Mouse (Mus musculus): ENCODE measurements around the gene Styxl1. TPM values are rescaled to one million over a fixed set of nuclear protein-coding genes. Genes with fewer than 3 reads are reported as not detected.

Gene Styxl1
- polyA plus RNA-seq, 1 experiment from 2014 or later, result 0.29 TPM

GRCm38 (mm10) chr5:135707039-135707438 is 71.1 kb downstream of the Styxl1 start:
- H3K9ac ChIP-seq (ENCODE audit: low read depth, low read length), result no peak overlapping the region
- no peak for ATAC-seq (replicated peaks; ENCODE audit: low FRiP score)
- WGBS, result 94% methylated on average over 13 of the region's 13 CpGs
- H3K36me3 ChIP-seq (ENCODE audit: control insufficient read depth, insufficient read depth, low read length), result peaks cover 15% of the 10 kb centered on the region
- no peak for DNase-seq (ENCODE audit: low spot score)
- H3K4me3 ChIP-seq (ENCODE audit: low read depth, low read length), result no peak overlapping the region
- H3K4me2 ChIP-seq, result no peak overlapping the region
- H3K27ac ChIP-seq (ENCODE audit: low read depth, low read length), result no peak overlapping the region
- peaks cover 27% of the 10 kb centered on the region for H3K4me1 ChIP-seq (replicated peaks; ENCODE audit: control insufficient read depth, insufficient read depth, low read length)
- no peaks in the 10 kb centered on the region for H3K27me3 ChIP-seq (replicated peaks; ENCODE audit: control insufficient read depth, insufficient read depth, low read length)
- H3K9me3 ChIP-seq (ENCODE audit: control insufficient read depth, low read length), result no peaks in the 10 kb centered on the region

DNA sequence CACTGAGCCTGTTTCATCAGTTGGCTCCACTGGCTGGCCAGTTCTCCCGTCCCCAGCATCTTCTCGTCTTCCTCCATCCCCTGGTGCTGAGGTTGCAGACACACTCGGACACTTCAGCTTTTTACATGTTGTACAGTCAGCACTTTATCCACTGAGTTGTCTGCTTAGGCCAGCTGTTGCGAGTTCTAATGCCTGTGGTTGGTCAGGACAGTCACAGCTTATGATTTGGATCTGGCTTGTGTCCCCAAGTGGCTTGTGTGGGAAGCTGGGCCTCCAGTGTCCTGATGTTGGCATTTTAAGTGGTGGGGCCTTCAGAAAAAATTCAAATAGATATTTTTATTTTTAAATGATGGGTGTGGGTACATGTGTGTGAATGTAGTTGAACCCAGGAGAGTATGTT is 72.8 kb downstream of the Styxl1 start:
- Histone ChIP-seq H3K27ac (ENCODE audit: low read depth, low read length) (no peak overlapping the region), H3K27me3 (replicated peaks; ENCODE audit: control insufficient read depth, insufficient read depth, low read length) (no peaks in the 10 kb centered on the region), H3K36me3 (ENCODE audit: control insufficient read depth, insufficient read depth, low read length) (peaks cover 15% of the 10 kb centered on the region), H3K9me3 (ENCODE audit: control insufficient read depth, low read length) (no peaks in the 10 kb centered on the region), H3K4me3 (ENCODE audit: low read depth, low read length) (no peak overlapping the region), H3K9ac (ENCODE audit: low read depth, low read length) (no peak overlapping the region), H3K4me2 (no peak overlapping the region), H3K4me1 (replicated peaks; ENCODE audit: control insufficient read depth, insufficient read depth, low read length) (peaks cover 12% of the 10 kb centered on the region)
- ATAC-seq (replicated peaks; ENCODE audit: low FRiP score) (no peak), DNase-seq (ENCODE audit: low spot score) (no peak)
- 86% methylated on average over 4 of the region's 4 CpGs for WGBS

- ATAC-seq (replicated peaks; ENCODE audit: low FRiP score) (no peak), DNase-seq (ENCODE audit: low spot score) (no peak)
- Histone ChIP-seq H3K4me1 (replicated peaks; ENCODE audit: control insufficient read depth, insufficient read depth, low read length) (peaks cover 9% of the 10 kb centered on the region), H3K9ac (ENCODE audit: low read depth, low read length) (no peak overlapping the region), H3K4me2 (no peak overlapping the region), H3K27ac (ENCODE audit: low read depth, low read length) (no peak overlapping the region), H3K4me3 (ENCODE audit: low read depth, low read length) (no peak overlapping the region), H3K27me3 (replicated peaks; ENCODE audit: control insufficient read depth, insufficient read depth, low read length) (no peaks in the 10 kb centered on the region), H3K36me3 (ENCODE audit: control insufficient read depth, insufficient read depth, low read length) (peaks cover 10% of the 10 kb centered on the region; the same call in 1 of the 2 replicates), H3K9me3 (ENCODE audit: control insufficient read depth, low read length) (no peaks in the 10 kb centered on the region)
- WGBS, result 87% methylated on average over 7 of the region's 7 CpGs
These were observed 74.8 kb downstream of the Styxl1 start for GRCm38 (mm10) chr5:135703431-135703830.

- no peaks in the 10 kb centered on the region for H3K9me3 ChIP-seq (ENCODE audit: control insufficient read depth, low read length)
- no peaks in the 10 kb centered on the region for H3K27me3 ChIP-seq (replicated peaks; ENCODE audit: control insufficient read depth, insufficient read depth, low read length)
- no peak for DNase-seq (ENCODE audit: low spot score)
- WGBS, result 40% methylated on average over 15 of the region's 15 CpGs
- no peak overlapping the region for H3K4me3 ChIP-seq (ENCODE audit: low read depth, low read length)
- H3K4me2 ChIP-seq, result peak overlapping the region; percentile 7; the same call in 1 of the 2 replicates
- 0 out of 2 replicates have a peak, but pooled peaks have one; percentile 39 for ATAC-seq (replicated peaks; ENCODE audit: low FRiP score)
- H3K4me1 ChIP-seq (replicated peaks; ENCODE audit: control insufficient read depth, insufficient read depth, low read length), result peaks cover 5% of the 10 kb centered on the region
- H3K27ac ChIP-seq (ENCODE audit: low read depth, low read length), result no peak overlapping the region
- H3K9ac ChIP-seq (ENCODE audit: low read depth, low read length), result no peak overlapping the region
- peaks cover 10% of the 10 kb centered on the region; the same call in 1 of the 2 replicates for H3K36me3 ChIP-seq (ENCODE audit: control insufficient read depth, insufficient read depth, low read length)
These were observed 75.4 kb downstream of the Styxl1 start for GRCm38 (mm10) chr5:135702682-135703192.

DNA sequence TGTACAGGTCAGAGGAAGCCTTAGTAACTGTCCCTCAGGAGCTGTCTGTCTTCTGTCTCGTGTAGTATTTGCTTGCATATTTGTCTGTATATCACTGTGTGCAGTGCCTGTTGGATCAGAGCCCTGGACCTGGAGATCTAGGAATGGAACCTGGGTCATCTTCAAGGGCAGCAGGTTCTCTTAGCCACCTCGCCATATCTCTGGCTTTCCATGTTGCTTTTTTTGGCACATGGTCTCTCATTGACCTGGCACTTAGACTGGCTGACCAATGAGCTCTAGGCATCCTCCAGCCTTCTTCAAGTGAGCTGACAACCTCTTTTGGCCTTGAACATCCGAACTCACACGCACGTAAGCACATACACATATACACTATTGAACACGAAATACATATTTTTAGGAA is 76.0 kb downstream of the Styxl1 start:
- ATAC-seq (replicated peaks; ENCODE audit: low FRiP score), result no peak
- Histone ChIP-seq H3K4me3 (ENCODE audit: low read depth, low read length) (no peak overlapping the region), H3K27ac (ENCODE audit: low read depth, low read length) (no peak overlapping the region), H3K36me3 (ENCODE audit: control insufficient read depth, insufficient read depth, low read length) (peaks cover 7% of the 10 kb centered on the region; the same call in 1 of the 2 replicates), H3K4me2 (no peak overlapping the region), H3K9me3 (ENCODE audit: control insufficient read depth, low read length) (no peaks in the 10 kb centered on the region), H3K4me1 (replicated peaks; ENCODE audit: control insufficient read depth, insufficient read depth, low read length) (peaks cover 2% of the 10 kb centered on the region; the same call in 1 of the 2 replicates), H3K9ac (ENCODE audit: low read depth, low read length) (no peak overlapping the region), H3K27me3 (replicated peaks; ENCODE audit: control insufficient read depth, insufficient read depth, low read length) (no peaks in the 10 kb centered on the region)
- no peak for DNase-seq (ENCODE audit: low spot score)
- 81% methylated on average over 6 of the region's 6 CpGs for WGBS

DNA sequence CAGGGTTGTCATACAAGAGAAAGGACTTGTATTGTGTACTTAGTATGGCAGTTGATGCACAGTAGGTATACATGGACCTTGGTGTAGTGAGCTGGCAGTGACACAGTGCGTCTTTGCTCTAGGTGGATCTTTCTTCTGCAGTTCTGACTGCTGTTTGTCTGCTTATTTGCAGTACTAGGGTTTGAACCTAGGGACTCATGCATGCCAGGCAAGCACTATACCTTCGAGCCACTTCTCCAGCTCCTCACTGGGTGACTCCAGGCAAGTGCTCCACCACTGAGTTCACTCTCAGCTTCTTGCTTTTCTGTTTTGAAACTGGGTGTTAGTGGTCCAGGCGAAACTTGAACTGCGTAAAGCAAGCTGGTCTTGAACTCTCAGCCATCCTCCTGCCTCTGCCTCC is 76.6 kb downstream of the Styxl1 start:
- no peaks in the 10 kb centered on the region for H3K27me3 ChIP-seq (replicated peaks; ENCODE audit: control insufficient read depth, insufficient read depth, low read length)
- ATAC-seq (replicated peaks; ENCODE audit: low FRiP score) (no peak), DNase-seq (ENCODE audit: low spot score) (no peak)
- H3K4me1 ChIP-seq (replicated peaks; ENCODE audit: control insufficient read depth, insufficient read depth, low read length), result peaks cover 2% of the 10 kb centered on the region; the same call in 1 of the 2 replicates
- H3K27ac ChIP-seq (ENCODE audit: low read depth, low read length), result no peak overlapping the region
- no peak overlapping the region for H3K9ac ChIP-seq (ENCODE audit: low read depth, low read length)
- H3K4me3 ChIP-seq (ENCODE audit: low read depth, low read length), result no peak overlapping the region
- H3K4me2 ChIP-seq, result no peak overlapping the region
- 92% methylated on average over 4 of the region's 4 CpGs for WGBS
- H3K36me3 ChIP-seq (ENCODE audit: control insufficient read depth, insufficient read depth, low read length), result peaks cover 4% of the 10 kb centered on the region; the same call in 1 of the 2 replicates
- H3K9me3 ChIP-seq (ENCODE audit: control insufficient read depth, low read length), result no peaks in the 10 kb centered on the region

DNA sequence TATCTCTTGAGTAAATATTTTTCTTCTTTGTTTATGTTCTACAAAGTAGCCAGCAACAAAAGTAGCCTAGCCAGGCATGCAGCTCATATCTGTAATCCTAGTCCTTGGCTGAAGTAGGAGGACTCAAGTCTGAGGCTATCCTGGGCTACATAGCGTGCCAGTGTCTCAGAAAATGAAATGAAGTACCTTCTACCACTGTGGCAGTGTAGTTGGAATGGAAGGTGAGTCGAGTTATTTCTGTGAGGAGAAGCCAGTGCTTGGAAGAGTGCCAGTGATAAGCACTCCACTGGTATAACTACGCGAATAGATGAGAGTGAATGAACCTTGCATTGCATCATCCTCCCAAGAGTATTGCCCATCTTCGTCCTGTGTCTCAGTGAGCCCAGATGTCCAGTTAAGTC is 80.5 kb downstream of the Styxl1 start:
- ATAC-seq (replicated peaks; ENCODE audit: low FRiP score), result no peak

More for the DNA sequence above, 80.5 kb downstream of the Styxl1 start:
- Histone ChIP-seq H3K36me3 (ENCODE audit: control insufficient read depth, insufficient read depth, low read length) (no peaks in the 10 kb centered on the region), H3K4me3 (ENCODE audit: low read depth, low read length) (no peak overlapping the region), H3K27me3 (replicated peaks; ENCODE audit: control insufficient read depth, insufficient read depth, low read length) (no peaks in the 10 kb centered on the region), H3K9me3 (ENCODE audit: control insufficient read depth, low read length) (no peaks in the 10 kb centered on the region), H3K27ac (ENCODE audit: low read depth, low read length) (no peak overlapping the region), H3K9ac (ENCODE audit: low read depth, low read length) (no peak overlapping the region), H3K4me1 (replicated peaks; ENCODE audit: control insufficient read depth, insufficient read depth, low read length) (peaks cover under 1% of the 10 kb centered on the region; the same call in 1 of the 2 replicates), H3K4me2 (no peak overlapping the region)
- WGBS, result 82% methylated on average over 5 of the region's 5 CpGs
- DNase-seq (ENCODE audit: low spot score), result no peak

Small RNA genes within 50 kb of the gene (microRNA-seq; reads per million reads assigned to microRNA genes)
- gene Mir7034 (ENCODE audit: borderline number of aligned reads), result not detected

Other genes starting within 250 kb of the Styxl1 start
- 16.3 and 17.5 TPM in 2 replicates for gene Hip1, start 233.3 kb downstream of the Styxl1 start, polyA plus RNA-seq (2014; fragmentation: Nextera tagmentation; extraction: Ambion mirVana)
- not detected in 2 replicates for gene Ccl26, start 214.8 kb downstream of the Styxl1 start, polyA plus RNA-seq (2014; fragmentation: Nextera tagmentation; extraction: Ambion mirVana)
- 7.9 and 8.5 TPM in 2 replicates for gene Ccl24, start 205.3 kb downstream of the Styxl1 start, polyA plus RNA-seq (2014; fragmentation: Nextera tagmentation; extraction: Ambion mirVana)
- gene Rhbdd2, start 145.8 kb downstream of the Styxl1 start, polyA plus RNA-seq (2014; fragmentation: Nextera tagmentation; extraction: Ambion mirVana), result 25.0 and 27.8 TPM in 2 replicates
- gene Por, start 108.4 kb downstream of the Styxl1 start, polyA plus RNA-seq (2014; fragmentation: Nextera tagmentation; extraction: Ambion mirVana), result 48.1 and 49.3 TPM in 2 replicates
- gene Tmem120a, start 33.9 kb downstream of the Styxl1 start, polyA plus RNA-seq (2014; fragmentation: Nextera tagmentation; extraction: Ambion mirVana), result 23.2 and 23.7 TPM in 2 replicates
- 625 and 635 TPM in 2 replicates for gene Mdh2, start 95 bp upstream of the Styxl1 start, polyA plus RNA-seq (2014; fragmentation: Nextera tagmentation; extraction: Ambion mirVana)
- 0.04 and 0.16 TPM in 2 replicates for gene Srrm3, start 28.5 kb upstream of the Styxl1 start, polyA plus RNA-seq (2014; fragmentation: Nextera tagmentation; extraction: Ambion mirVana)
- 11.8 and 22.1 TPM in 2 replicates for gene Hspb1, start 109.5 kb upstream of the Styxl1 start, polyA plus RNA-seq (2014; fragmentation: Nextera tagmentation; extraction: Ambion mirVana)
- gene Ywhag, start 156.2 kb upstream of the Styxl1 start, polyA plus RNA-seq (2014; fragmentation: Nextera tagmentation; extraction: Ambion mirVana), result 97.3 and 99.8 TPM in 2 replicates
- 3.0 and 3.1 TPM in 2 replicates for gene Ssc4d, start 196.1 kb upstream of the Styxl1 start, polyA plus RNA-seq (2014; fragmentation: Nextera tagmentation; extraction: Ambion mirVana)
- not detected in 2 replicates for gene Zp3, start 201.7 kb upstream of the Styxl1 start, polyA plus RNA-seq (2014; fragmentation: Nextera tagmentation; extraction: Ambion mirVana)
- 20.0 and 20.3 TPM in 2 replicates for gene Dtx2, start 216.4 kb upstream of the Styxl1 start, polyA plus RNA-seq (2014; fragmentation: Nextera tagmentation; extraction: Ambion mirVana)